Mouse (Mus musculus) megakaryocyte, embryonic 14.5 days (primary cell): ENCODE results near the gene Slc25a31.

ENCODE experiments used
- FLI1 ChIP-seq: IDR thresholded peaks from 2 replicates; pipeline ENCODE4 v1.6.1; 2012; ENCODE audit warnings: low read length, inconsistent platforms, mixed read lengths
- GATA1 ChIP-seq: IDR thresholded peaks from 3 replicates; pipeline ENCODE4 v1.6.1; 2012; ENCODE audit warnings: mixed read lengths, low read length, inconsistent platforms, borderline replicate concordance

DNA sequence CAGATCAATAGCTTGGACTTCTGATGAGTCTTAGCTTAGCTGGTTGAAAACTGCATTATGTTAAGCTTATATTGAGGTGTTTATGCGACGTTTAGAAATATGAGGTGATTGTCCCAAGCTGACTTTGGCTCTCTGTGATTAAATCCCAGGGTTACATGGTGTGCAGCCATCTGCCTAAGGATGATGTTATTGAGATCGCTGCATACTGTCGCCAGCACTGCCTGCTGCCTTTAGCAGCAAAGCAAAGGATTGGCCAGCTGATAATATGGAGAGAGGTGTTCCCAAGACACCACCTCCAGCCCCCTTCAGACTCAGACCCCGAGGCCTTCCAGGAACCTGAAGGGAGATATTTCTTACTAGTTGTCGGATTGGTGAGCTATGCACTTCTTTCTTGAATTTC is 17.1 kb upstream of the Slc25a31 start:
- TF ChIP-seq GATA1 (no peak), FLI1 (no peak)
